Mouse (Mus musculus): Measurements from ENCODE around the gene Ube2z. TPM values are rescaled to one million over a fixed set of nuclear protein-coding genes. Genes with fewer than 3 reads are reported as not detected.
A peak's percentile ranks its signal among the peaks of the same experiment; 100 is the strongest.

The Ube2z gene
- polyA plus RNA-seq, 1 experiment from 2014 or later: 28.3 TPM

GRCm38 (mm10) chr11:96015421-96015820 lies 49.8 kb downstream of the Ube2z start:
- 47% methylated on average over 5 of the region's 5 CpGs for WGBS

GRCm38 (mm10) chr11:96011982-96012381 lies 53.2 kb downstream of the Ube2z start:
- Histone ChIP-seq H3K9ac (replicated peaks; ENCODE audit: low read length) (peak overlapping the region; percentile 44; the same call in 1 of the 2 replicates), H3K4me1 (ENCODE audit: control insufficient read depth, insufficient read depth, low read length) (no peaks in the 10 kb centered on the region; the same call in 1 of the 2 replicates), H3K4me2 (ENCODE audit: low read depth, low read length) (0 out of 2 replicates have a peak overlapping the region, but pooled peaks have one; percentile 16)

More at GRCm38 (mm10) chr11:96015421-96015820, 49.8 kb downstream of the Ube2z start:
- ATAC-seq (replicated peaks; ENCODE audit: insufficient number of reproducible peaks, low FRiP score, low TSS enrichment, low read depth) (no peak), DNase-seq (ENCODE audit: low spot score) (no peak)
- Histone ChIP-seq H3K36me3 (replicated peaks; ENCODE audit: control insufficient read depth, insufficient read depth, low read depth, low read length) (no peaks in the 10 kb centered on the region), H3K27ac (replicated peaks; ENCODE audit: low read depth, low read length) (no peak overlapping the region), H3K4me1 (ENCODE audit: control insufficient read depth, insufficient read depth, low read length) (no peaks in the 10 kb centered on the region; the same call in 1 of the 2 replicates), H3K9ac (replicated peaks; ENCODE audit: low read length) (no peak overlapping the region), H3K27me3 (ENCODE audit: control insufficient read depth, insufficient read depth, low read length) (no peaks in the 10 kb centered on the region), H3K4me2 (ENCODE audit: low read depth, low read length) (no peak overlapping the region), H3K4me3 (ENCODE audit: low read depth, low read length) (no peak overlapping the region), H3K9me3 (replicated peaks; ENCODE audit: control insufficient read depth, low read length) (no peaks in the 10 kb centered on the region)

GRCm38 (mm10) chr11:96008827-96009226 lies 56.4 kb downstream of the Ube2z start:
- DNase-seq (ENCODE audit: low spot score): peak; percentile 6
- Histone ChIP-seq H3K4me3 (ENCODE audit: low read depth, low read length) (no peak overlapping the region), H3K4me1 (ENCODE audit: control insufficient read depth, insufficient read depth, low read length) (no peaks in the 10 kb centered on the region; the same call in 1 of the 2 replicates)

More at GRCm38 (mm10) chr11:96011982-96012381, 53.2 kb downstream of the Ube2z start:
- DNase-seq (ENCODE audit: low spot score) (peak; percentile 11), ATAC-seq (replicated peaks; ENCODE audit: insufficient number of reproducible peaks, low FRiP score, low TSS enrichment, low read depth) (no peak)
- 9% methylated on average over 6 of the region's 8 CpGs for WGBS
- Histone ChIP-seq H3K27me3 (ENCODE audit: control insufficient read depth, insufficient read depth, low read length) (no peaks in the 10 kb centered on the region), H3K9me3 (replicated peaks; ENCODE audit: control insufficient read depth, low read length) (no peaks in the 10 kb centered on the region), H3K27ac (replicated peaks; ENCODE audit: low read depth, low read length) (no peak overlapping the region), H3K4me3 (ENCODE audit: low read depth, low read length) (no peak overlapping the region), H3K36me3 (replicated peaks; ENCODE audit: control insufficient read depth, insufficient read depth, low read depth, low read length) (no peaks in the 10 kb centered on the region)

GRCm38 (mm10) chr11:96007516-96008235 lies 57.5 kb downstream of the Ube2z start:
- peak; percentile 76 for DNase-seq (ENCODE audit: low spot score)
- Histone ChIP-seq H3K9me3 (replicated peaks; ENCODE audit: control insufficient read depth, low read length) (no peaks in the 10 kb centered on the region), H3K4me2 (ENCODE audit: low read depth, low read length) (peak overlapping the region; percentile 84), H3K4me1 (ENCODE audit: control insufficient read depth, insufficient read depth, low read length) (no peaks in the 10 kb centered on the region; the same call in 1 of the 2 replicates), H3K27ac (replicated peaks; ENCODE audit: low read depth, low read length) (peak overlapping the region; percentile 98), H3K27me3 (ENCODE audit: control insufficient read depth, insufficient read depth, low read length) (no peaks in the 10 kb centered on the region), H3K36me3 (replicated peaks; ENCODE audit: control insufficient read depth, insufficient read depth, low read depth, low read length) (no peaks in the 10 kb centered on the region), H3K4me3 (ENCODE audit: low read depth, low read length) (peak overlapping the region; percentile 98), H3K9ac (replicated peaks; ENCODE audit: low read length) (peak overlapping the region; percentile 99)
- WGBS: under 1% methylated on average over 33 of the region's 33 CpGs
- ATAC-seq (replicated peaks; ENCODE audit: insufficient number of reproducible peaks, low FRiP score, low TSS enrichment, low read depth): peak; percentile 46; the same call in 1 of the 2 replicates

More at GRCm38 (mm10) chr11:96008827-96009226, 56.4 kb downstream of the Ube2z start:
- 0% methylated on average over 1 of the region's 1 CpGs for WGBS
- ATAC-seq (replicated peaks; ENCODE audit: insufficient number of reproducible peaks, low FRiP score, low TSS enrichment, low read depth): no peak
- no peaks in the 10 kb centered on the region for H3K27me3 ChIP-seq (ENCODE audit: control insufficient read depth, insufficient read depth, low read length)
- H3K9me3 ChIP-seq (replicated peaks; ENCODE audit: control insufficient read depth, low read length): no peaks in the 10 kb centered on the region
- no peaks in the 10 kb centered on the region for H3K36me3 ChIP-seq (replicated peaks; ENCODE audit: control insufficient read depth, insufficient read depth, low read depth, low read length)
- H3K27ac ChIP-seq (replicated peaks; ENCODE audit: low read depth, low read length): no peak overlapping the region
- H3K9ac ChIP-seq (replicated peaks; ENCODE audit: low read length): no peak overlapping the region
- H3K4me2 ChIP-seq (ENCODE audit: low read depth, low read length): no peak overlapping the region

- Histone ChIP-seq H3K4me3 (ENCODE audit: low read depth, low read length) (peak overlapping the region; percentile 98), H3K9ac (replicated peaks; ENCODE audit: low read length) (peak overlapping the region; percentile 99), H3K27me3 (ENCODE audit: control insufficient read depth, insufficient read depth, low read length) (no peaks in the 10 kb centered on the region), H3K4me1 (ENCODE audit: control insufficient read depth, insufficient read depth, low read length) (no peaks in the 10 kb centered on the region; the same call in 1 of the 2 replicates), H3K27ac (replicated peaks; ENCODE audit: low read depth, low read length) (peak overlapping the region; percentile 98), H3K4me2 (ENCODE audit: low read depth, low read length) (peak overlapping the region; percentile 84), H3K9me3 (replicated peaks; ENCODE audit: control insufficient read depth, low read length) (no peaks in the 10 kb centered on the region), H3K36me3 (replicated peaks; ENCODE audit: control insufficient read depth, insufficient read depth, low read depth, low read length) (no peaks in the 10 kb centered on the region)
- ATAC-seq (replicated peaks; ENCODE audit: insufficient number of reproducible peaks, low FRiP score, low TSS enrichment, low read depth) (peak; percentile 83), DNase-seq (ENCODE audit: low spot score) (peak; percentile 94)
- WGBS: 0% methylated on average over 53 of the region's 67 CpGs
These were observed 58.2 kb downstream of the Ube2z start for GRCm38 (mm10) chr11:96006852-96007515.

- Histone ChIP-seq H3K27ac (replicated peaks; ENCODE audit: low read depth, low read length) (peak overlapping the region; percentile 98), H3K27me3 (ENCODE audit: control insufficient read depth, insufficient read depth, low read length) (no peaks in the 10 kb centered on the region), H3K4me2 (ENCODE audit: low read depth, low read length) (peak overlapping the region; percentile 84), H3K9me3 (replicated peaks; ENCODE audit: control insufficient read depth, low read length) (no peaks in the 10 kb centered on the region), H3K4me3 (ENCODE audit: low read depth, low read length) (peak overlapping the region; percentile 98), H3K4me1 (ENCODE audit: control insufficient read depth, insufficient read depth, low read length) (no peaks in the 10 kb centered on the region; the same call in 1 of the 2 replicates), H3K9ac (replicated peaks; ENCODE audit: low read length) (peak overlapping the region; percentile 99), H3K36me3 (replicated peaks; ENCODE audit: control insufficient read depth, insufficient read depth, low read depth, low read length) (no peaks in the 10 kb centered on the region)
- no peak for ATAC-seq (replicated peaks; ENCODE audit: insufficient number of reproducible peaks, low FRiP score, low TSS enrichment, low read depth)
- WGBS: under 1% methylated on average over 33 of the region's 33 CpGs
- DNase-seq (ENCODE audit: low spot score): no peak
These were observed 58.8 kb downstream of the Ube2z start for GRCm38 (mm10) chr11:96006367-96006851.

- Histone ChIP-seq H3K27ac (replicated peaks; ENCODE audit: low read depth, low read length) (peak within 1 kb of the TSS; percentile 98), H3K9me3 (replicated peaks; ENCODE audit: control insufficient read depth, low read length) (no peaks in the 10 kb centered on the region), H3K36me3 (replicated peaks; ENCODE audit: control insufficient read depth, insufficient read depth, low read depth, low read length) (no peaks in the 10 kb centered on the region), H3K4me2 (ENCODE audit: low read depth, low read length) (peak within 1 kb of the TSS; percentile 84), H3K27me3 (ENCODE audit: control insufficient read depth, insufficient read depth, low read length) (no peaks in the 10 kb centered on the region), H3K4me3 (ENCODE audit: low read depth, low read length) (peak within 1 kb of the TSS; percentile 98), H3K4me1 (ENCODE audit: control insufficient read depth, insufficient read depth, low read length) (no peaks in the 10 kb centered on the region), H3K9ac (replicated peaks; ENCODE audit: low read length) (peak within 1 kb of the TSS; percentile 99)
- DNase-seq (ENCODE audit: low spot score) (peak; percentile 90), ATAC-seq (replicated peaks; ENCODE audit: insufficient number of reproducible peaks, low FRiP score, low TSS enrichment, low read depth) (peak; percentile 65)
- WGBS: under 1% methylated on average over 68 of the region's 74 CpGs
These were observed 59.6 kb downstream of the Ube2z start, which contains the start of gene Igf2bp1 for GRCm38 (mm10) chr11:96005403-96006271. Igf2bp1 (minus strand) TSS chr11:96005940.

All from embryonic facial prominence, embryonic 11.5 days (tissue).